Mouse (Mus musculus) forebrain, embryonic 10.5 days (tissue): Measurements from ENCODE around the gene 1700006A11Rik. TPM values are rescaled to one million over a fixed set of nuclear protein-coding genes. Genes with fewer than 3 reads are reported as not detected.
"Not testable (repeated sequence)": the region's sequence is repeated elsewhere in the genome, so short reads cannot be mapped to it uniquely, and the experiment has no call there.

Source experiments
- DNase-seq: peaks from one replicate; pipeline ENCODE4 v3.0.0-alpha.2; 2017; ENCODE audit warnings: low spot score; ENCODE audit errors: extremely low spot score
- H3K27ac ChIP-seq: fragments of 300-500 bp; sonication (generic); 2 replicates; pipeline ENCODE4 v1.5.1; 2016; ENCODE audit warnings: mild to moderate bottlenecking
- H3K27me3 ChIP-seq: fragments of 300-500 bp; sonication (generic); 2 replicates; pipeline ENCODE4 v1.6.1; 2016; ENCODE audit warnings: mild to moderate bottlenecking; ENCODE audit not compliant: poor library complexity, severe bottlenecking
- H3K36me3 ChIP-seq: fragments of 300-500 bp; sonication (generic); replicated peaks from 2 replicates; pipeline ENCODE4 v1.6.1; 2016; ENCODE audit warnings: mild to moderate bottlenecking, moderate library complexity
- H3K4me1 ChIP-seq: fragments of 300-500 bp; sonication (generic); 2 replicates; pipeline ENCODE4 v1.6.1; 2016
- H3K4me3 ChIP-seq: fragments of 300-500 bp; sonication (generic); 2 replicates; pipeline ENCODE4 v1.5.1; 2016; ENCODE audit warnings: mild to moderate bottlenecking, moderate library complexity
- H3K9me3 ChIP-seq: fragments of 300-500 bp; sonication (generic); 2 replicates; pipeline ENCODE4 v1.6.1; 2016; ENCODE audit warnings: mild to moderate bottlenecking, moderate library complexity
- WGBS: fragments of 180-500 bp; shearing (Covaris S2); methylation state at CpG from one replicate; pipeline ENCODE4 v1.1.7; 2016; 5-methylcytosine and 5-hydroxymethylcytosine counted together
- polyA plus RNA-seq: library from polyadenylated mRNA; unstranded; fragments of >200 nt; fragmentation: Nextera tagmentation; extraction: Ambion mirVana; gene quantifications from 2 replicates; pipeline ENCODE4 v1.2.1, GENCODE M21; 2016

The 1700006A11Rik gene
- not detected in 2 replicates for polyA plus RNA-seq

DNA sequence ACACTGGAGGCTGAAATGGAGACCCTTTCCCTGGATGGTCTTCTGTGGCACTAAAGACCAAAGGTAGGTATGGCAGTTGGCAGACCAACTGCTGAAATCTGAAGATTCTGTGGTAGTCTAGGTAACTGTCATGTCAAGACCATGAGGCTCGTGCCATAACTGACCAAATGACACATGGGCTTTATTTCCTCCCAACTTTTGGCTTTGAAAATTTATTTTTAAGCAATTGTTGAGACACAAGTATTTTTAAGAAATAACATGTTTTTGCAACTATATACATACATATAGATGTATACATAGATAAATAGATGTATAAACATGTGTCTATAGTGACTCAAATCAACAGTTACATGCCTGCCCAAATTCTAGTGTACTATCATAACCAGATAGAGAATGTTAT lies at the start of gene 1700006A11Rik:
1700006A11Rik (minus strand) TSS at position 101 of the 400 bp plus-strand sequence.
- H3K27me3 ChIP-seq: no peaks in the 10 kb centered on the region
- H3K9me3 ChIP-seq: no peaks in the 10 kb centered on the region
- no peaks in the 10 kb centered on the region for H3K4me1 ChIP-seq
- no peaks in the 10 kb centered on the region for H3K36me3 ChIP-seq
- no peak for DNase-seq
- H3K27ac ChIP-seq: no peak within 1 kb of the TSS
- no peak within 1 kb of the TSS for H3K4me3 ChIP-seq
- 89% methylated on average over 1 of the region's 1 CpGs for WGBS

DNA sequence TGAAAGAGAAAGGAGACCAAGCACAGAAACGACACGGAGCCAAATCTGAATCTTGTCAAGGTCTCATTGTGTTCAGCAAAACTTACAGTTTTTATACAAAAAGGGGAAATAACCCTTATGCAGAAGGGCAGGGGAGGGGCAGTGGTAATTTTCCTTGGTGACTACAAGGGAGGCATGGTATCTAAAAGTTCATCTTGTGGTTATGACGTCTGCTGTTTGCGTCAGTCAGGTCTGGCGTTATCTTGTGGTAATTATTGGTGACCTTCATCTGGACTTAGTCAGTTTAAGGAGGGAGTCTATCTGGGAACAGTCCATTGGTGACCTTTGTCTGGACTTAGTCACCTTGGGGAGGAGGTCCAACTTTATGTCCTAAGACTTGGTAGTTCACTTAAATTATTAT lies 48.5 kb upstream of the 1700006A11Rik start:
- H3K27ac ChIP-seq, H3K4me1 ChIP-seq, H3K36me3 ChIP-seq, H3K9me3 ChIP-seq, DNase-seq, H3K4me3 ChIP-seq, H3K27me3 ChIP-seq: not testable (repeated sequence)
- WGBS: 92% methylated on average over 5 of the region's 5 CpGs

DNA sequence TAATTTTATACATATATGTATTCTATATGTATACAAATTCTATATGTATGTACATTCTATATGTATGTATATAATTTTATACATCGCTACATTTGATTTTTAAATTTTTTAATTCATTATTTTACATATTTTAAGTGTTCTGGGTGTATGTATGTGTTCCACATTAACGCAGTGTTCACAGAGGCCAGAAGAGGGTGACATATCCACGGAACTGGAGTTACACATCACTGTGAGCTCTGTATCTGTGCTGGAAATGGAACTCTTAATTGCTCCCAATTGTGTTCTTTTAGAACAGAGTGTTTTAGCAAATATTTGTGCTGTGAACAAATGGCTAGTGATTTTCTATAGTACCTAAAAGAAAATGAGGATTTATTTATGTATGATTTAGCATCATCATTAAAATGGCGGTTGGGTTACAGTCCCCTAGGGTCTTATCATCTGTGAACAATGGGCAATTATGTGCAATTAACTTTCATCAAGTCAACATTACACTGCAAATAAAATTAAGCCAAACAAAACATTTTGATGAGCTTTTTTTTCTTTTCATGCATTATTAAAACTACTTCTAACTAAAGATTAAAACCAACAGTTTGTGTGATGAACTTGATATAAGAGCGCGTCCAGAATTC lies 40.4 kb upstream of the 1700006A11Rik start:
- Histone ChIP-seq H3K4me3 (no peak overlapping the region), H3K36me3 (no peaks in the 10 kb centered on the region), H3K27me3 (no peaks in the 10 kb centered on the region), H3K9me3 (no peaks in the 10 kb centered on the region), H3K27ac (no peak overlapping the region), H3K4me1 (no peaks in the 10 kb centered on the region)
- no peak for DNase-seq
- WGBS: 92% methylated on average over 6 of the region's 6 CpGs

DNA sequence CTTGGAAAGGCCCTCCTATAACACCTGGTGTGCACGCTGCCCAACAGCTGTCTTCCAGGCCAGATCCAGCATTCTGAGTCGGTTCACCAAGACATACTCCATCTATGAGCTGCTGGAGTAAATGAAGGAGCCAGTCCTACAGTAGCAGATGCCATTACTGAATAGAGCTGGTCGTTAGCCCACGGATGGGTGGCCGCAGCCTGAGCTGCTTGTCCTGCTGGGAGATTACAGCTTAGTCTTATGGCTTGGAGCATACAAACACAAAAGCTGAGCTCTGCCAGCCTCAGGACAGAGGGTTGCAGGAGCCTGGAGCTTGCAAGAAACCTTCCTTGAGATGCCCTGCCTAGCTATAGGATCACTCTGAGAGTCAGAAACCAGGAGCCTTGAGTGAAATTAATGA lies 33.6 kb downstream of the 1700006A11Rik start:
- Histone ChIP-seq H3K36me3 (no peaks in the 10 kb centered on the region), H3K4me3 (no peak overlapping the region)
- WGBS: 53% methylated on average over 5 of the region's 5 CpGs

DNA sequence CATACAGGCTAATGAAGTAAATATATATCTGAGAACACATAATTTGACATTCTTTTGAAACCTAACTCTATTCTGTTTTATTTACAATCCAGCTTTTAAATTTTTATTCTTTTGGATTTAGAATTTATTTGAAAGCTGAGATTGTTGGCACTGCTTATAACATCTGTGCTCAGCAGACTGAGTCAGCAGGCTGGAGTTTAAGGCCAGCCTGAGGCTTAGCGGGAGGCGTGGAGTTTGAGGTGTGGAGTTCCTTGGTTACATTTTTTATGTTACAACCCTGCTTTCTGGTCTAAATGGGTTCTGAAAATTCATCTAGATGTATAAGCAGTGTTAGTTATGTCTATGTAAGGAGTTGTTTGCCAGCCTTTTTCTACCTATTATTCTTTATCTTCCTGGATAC lies 35.7 kb downstream of the 1700006A11Rik start:
- DNase-seq: no peak
- Histone ChIP-seq H3K36me3 (no peaks in the 10 kb centered on the region), H3K4me1 (no peaks in the 10 kb centered on the region), H3K9me3 (no peaks in the 10 kb centered on the region), H3K27ac (no peak overlapping the region), H3K4me3 (no peak overlapping the region), H3K27me3 (no peaks in the 10 kb centered on the region)
- 95% methylated on average over 2 of the region's 2 CpGs for WGBS

More for the DNA sequence above, 33.6 kb downstream of the 1700006A11Rik start:
- Histone ChIP-seq H3K27ac (no peak overlapping the region), H3K27me3 (no peaks in the 10 kb centered on the region), H3K4me1 (no peaks in the 10 kb centered on the region), H3K9me3 (no peaks in the 10 kb centered on the region)
- no peak for DNase-seq

DNA sequence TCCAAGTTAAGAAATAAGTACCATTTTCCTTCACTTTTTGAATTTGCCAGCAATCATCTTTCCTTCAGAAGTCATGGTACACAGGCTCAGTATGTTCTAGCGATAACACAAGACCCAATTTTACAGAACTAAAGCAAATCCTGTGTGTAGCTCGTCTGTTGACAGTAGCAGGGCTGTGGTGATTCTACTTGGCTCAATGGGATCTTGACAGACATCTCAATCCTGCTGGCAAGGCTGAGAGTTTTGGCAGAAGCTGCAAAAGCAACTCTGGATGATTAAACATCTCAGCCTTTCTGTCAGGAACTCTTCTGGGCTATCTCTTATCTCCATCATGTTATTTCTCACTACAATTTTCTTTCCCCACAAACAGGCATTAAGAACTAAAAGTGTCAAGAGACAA lies 36.2 kb downstream of the 1700006A11Rik start:
- H3K36me3 ChIP-seq: no peaks in the 10 kb centered on the region
- no peaks in the 10 kb centered on the region for H3K27me3 ChIP-seq
- no peaks in the 10 kb centered on the region for H3K4me1 ChIP-seq
- 80% methylated on average over 2 of the region's 2 CpGs for WGBS
- H3K4me3 ChIP-seq: no peak overlapping the region
- no peaks in the 10 kb centered on the region for H3K9me3 ChIP-seq
- H3K27ac ChIP-seq: no peak overlapping the region
- DNase-seq: no peak

DNA sequence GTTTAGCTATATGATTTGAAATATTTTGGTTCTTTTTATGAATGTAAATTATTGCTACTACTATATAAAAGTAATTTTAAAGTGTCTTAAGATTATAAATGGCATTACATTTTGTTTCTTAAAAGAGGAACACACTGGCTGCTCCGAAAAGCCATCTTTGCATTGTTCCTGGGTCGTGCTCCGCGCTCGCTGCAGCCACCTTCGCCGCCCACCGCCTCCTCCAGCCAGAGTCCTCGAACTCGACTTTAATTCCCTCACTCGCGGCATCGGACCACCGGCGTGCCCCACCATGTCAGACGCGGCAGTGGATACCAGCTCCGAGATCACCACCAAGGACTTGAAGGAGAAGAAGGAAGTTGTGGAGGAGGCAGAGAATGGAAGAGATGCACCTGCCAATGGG lies 40.5 kb downstream of the 1700006A11Rik start:
- H3K36me3 ChIP-seq: not testable (repeated sequence)

DNA sequence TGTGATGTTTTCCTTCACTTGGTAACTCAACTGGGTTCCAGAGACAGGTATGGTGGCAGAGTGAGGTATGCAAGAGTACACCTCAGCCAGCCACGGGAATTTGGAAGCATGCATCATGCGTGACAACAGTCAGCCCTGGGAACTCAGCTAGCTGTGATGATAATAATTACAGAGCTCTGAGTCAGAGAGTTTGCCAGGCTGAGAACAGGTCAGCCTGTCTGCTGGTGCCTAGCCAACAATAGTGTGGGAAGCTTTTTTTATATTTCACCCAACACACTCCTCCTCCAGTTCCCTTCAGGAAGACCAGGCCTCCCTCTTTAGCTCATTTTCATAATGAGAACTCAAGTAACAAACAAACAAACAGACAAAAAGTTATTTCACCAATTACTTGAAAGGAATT lies 53.8 kb downstream of the 1700006A11Rik start:
- H3K36me3 ChIP-seq: no peaks in the 10 kb centered on the region
- H3K27me3 ChIP-seq: no peaks in the 10 kb centered on the region
- no peak for DNase-seq
- H3K9me3 ChIP-seq: no peaks in the 10 kb centered on the region
- H3K27ac ChIP-seq: no peak overlapping the region
- H3K4me1 ChIP-seq: no peaks in the 10 kb centered on the region
- WGBS: 100% methylated on average over 2 of the region's 2 CpGs
- no peak overlapping the region for H3K4me3 ChIP-seq

More for the DNA sequence above, 40.5 kb downstream of the 1700006A11Rik start:
- H3K4me1 ChIP-seq, H3K27ac ChIP-seq, DNase-seq, H3K27me3 ChIP-seq, H3K9me3 ChIP-seq, H3K4me3 ChIP-seq: not testable (repeated sequence)
- 92% methylated on average over 18 of the region's 18 CpGs for WGBS

DNA sequence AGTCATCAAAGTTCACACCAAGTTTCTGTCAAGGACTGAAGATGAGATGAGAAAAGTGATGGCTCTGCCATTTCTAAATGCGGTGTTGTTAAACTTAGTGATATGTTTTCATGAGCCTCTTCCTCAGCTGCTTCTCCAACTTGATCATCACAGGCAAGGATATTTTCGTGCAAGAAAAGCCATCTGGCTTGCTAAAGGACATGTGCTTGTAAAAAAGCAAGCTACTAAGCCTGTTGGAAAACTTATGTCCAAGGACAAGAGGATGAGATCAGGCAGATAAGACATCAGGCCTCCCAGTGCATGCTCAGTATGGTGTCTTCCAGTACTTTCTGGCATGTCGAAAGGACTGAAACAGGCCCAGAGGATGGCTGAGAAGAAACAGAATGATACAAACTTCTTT lies 68.3 kb downstream of the 1700006A11Rik start:
- DNase-seq: no peak
- no peaks in the 10 kb centered on the region for H3K9me3 ChIP-seq
- H3K27me3 ChIP-seq: no peaks in the 10 kb centered on the region
- no peaks in the 10 kb centered on the region for H3K36me3 ChIP-seq
- no peak overlapping the region for H3K4me3 ChIP-seq
- H3K27ac ChIP-seq: no peak overlapping the region
- WGBS: 86% methylated on average over 3 of the region's 3 CpGs
- no peaks in the 10 kb centered on the region for H3K4me1 ChIP-seq

Other genes with a start within 250 kb of the 1700006A11Rik start
- 12.9 and 13.4 TPM in 2 replicates for gene Tram1l1, start 105.2 kb downstream of the 1700006A11Rik start, polyA plus RNA-seq
- not detected in 2 replicates for gene 1700003H04Rik, start 155.1 kb upstream of the 1700006A11Rik start, polyA plus RNA-seq